Mouse (Mus musculus): ENCODE data around the gene Dohh.

GRCm38 (mm10) chr10:81413310-81414261 lies 29.4 kb downstream of the Dohh start:
- TF ChIP-seq POLR2A (IDR thresholded peaks at IDR 0.05; ENCODE audit: control insufficient read depth, extremely low read depth, insufficient read depth, low read length, poor library complexity), result no peak
- no peak for TF ChIP-seq CTCF (IDR thresholded peaks at IDR 0.05; ENCODE audit: borderline replicate concordance, control insufficient read depth, extremely low read depth, insufficient read depth, low read length, poor library complexity)

Measured in thymus, adult 2 months (tissue).